Mouse (Mus musculus) kidney, postnatal 36 days (tissue): ENCODE results near the gene Bcap29.

Experiments used
- DNase-seq, 2 experiments: peaks; one replicate each; pipeline ENCODE4 v3.0.0; 2021 to 2022; ENCODE audit warnings: mixed read lengths in 2 of 2

Gene Bcap29

GRCm38 (mm10) chr12:31578691-31579476 lies 55.6 kb downstream of the Bcap29 start:
- DNase-seq = no peak

- no peak for DNase-seq
Measured at GRCm38 (mm10) chr12:31574506-31574905, 60.0 kb downstream of the Bcap29 start.

DNA sequence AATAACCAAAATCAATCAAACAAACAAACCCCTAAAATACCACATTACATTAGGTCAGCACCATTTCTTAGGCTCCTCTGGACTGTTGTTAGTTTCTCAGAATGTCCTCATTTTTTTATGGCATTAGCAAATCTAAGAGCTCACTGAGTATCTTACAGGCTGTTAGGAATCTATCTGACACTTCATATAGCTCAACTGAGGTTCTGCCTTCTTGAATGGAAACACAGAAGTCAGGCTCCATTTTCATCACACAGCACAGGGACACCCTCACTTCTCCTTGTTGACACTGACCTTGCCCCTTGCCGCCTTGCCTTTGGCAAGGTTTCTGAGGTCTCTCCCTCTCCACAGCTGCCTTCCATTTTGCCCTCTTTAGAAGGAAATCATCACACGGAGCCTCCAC lies 64.7 kb downstream of the Bcap29 start:
- DNase-seq = no peak

DNA sequence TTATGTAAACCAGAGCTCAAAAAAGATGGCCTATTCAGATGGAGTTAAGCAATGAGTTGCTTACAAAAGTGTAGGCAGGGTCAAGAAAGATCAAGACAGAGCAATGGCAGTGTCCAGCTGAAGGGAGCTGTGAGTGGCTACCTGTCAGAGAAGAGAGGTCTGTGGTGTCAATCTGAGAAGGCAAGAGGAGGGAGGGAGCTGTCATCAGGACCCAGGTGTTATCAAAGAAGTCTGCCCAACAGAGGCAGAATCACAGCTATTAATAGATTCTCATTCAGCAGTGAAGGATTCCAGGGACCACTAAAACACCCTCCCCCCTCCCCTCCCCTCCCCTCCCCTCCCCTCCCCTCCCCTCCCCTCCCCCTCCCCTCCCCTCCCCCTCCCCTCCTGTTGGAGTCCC lies 65.8 kb downstream of the Bcap29 start:
- no peak for DNase-seq

- peak; percentile 8 to 36 for DNase-seq
Measured at GRCm38 (mm10) chr12:31567535-31567934, 66.9 kb downstream of the Bcap29 start.

DNA sequence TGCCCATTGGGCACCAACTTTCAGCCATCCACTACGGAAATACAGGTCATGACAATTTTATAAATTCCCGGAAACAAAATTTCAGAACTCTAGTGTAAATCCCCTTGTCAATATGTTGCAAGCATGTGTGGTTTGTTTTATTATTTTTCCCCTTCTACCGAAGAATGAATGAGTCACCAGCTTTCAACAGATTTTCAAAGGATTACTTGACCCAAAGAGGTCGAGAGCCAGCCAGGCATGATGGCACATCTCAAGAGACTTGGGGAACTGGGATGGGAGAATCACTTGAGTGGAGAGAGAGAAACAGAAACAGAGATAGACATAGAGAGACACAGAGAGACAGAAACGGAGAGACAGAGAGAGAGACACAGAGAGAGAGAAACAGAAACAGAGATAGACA lies 73.7 kb downstream of the Bcap29 start:
- DNase-seq = no peak

GRCm38 (mm10) chr12:31560002-31560401 lies 74.5 kb downstream of the Bcap29 start:
- no peak for DNase-seq

DNA sequence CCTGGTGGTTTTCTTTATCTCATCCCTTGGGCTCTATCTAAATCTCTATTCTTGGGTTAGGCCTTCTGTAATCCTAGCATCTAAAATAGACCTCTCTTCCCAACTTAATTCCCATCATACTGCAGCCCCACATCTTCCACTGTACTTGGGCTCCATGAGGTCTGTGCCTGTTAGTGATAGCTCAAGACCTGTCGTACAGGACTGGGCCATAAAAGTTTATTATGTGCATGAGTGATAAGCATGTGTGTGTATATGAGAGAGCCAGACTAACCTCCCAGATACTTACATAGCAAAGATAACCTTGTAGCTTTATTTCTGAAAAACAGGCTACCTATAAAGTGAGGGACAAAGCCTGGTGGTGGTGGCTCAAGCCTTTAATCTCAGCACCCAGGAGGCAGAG lies 80.1 kb downstream of the Bcap29 start:
- DNase-seq = no peak

- DNase-seq = no peak
Measured at GRCm38 (mm10) chr12:31551252-31551651, 83.2 kb downstream of the Bcap29 start.

GRCm38 (mm10) chr12:31546061-31546460 lies 88.4 kb downstream of the Bcap29 start:
- DNase-seq = no peak

DNA sequence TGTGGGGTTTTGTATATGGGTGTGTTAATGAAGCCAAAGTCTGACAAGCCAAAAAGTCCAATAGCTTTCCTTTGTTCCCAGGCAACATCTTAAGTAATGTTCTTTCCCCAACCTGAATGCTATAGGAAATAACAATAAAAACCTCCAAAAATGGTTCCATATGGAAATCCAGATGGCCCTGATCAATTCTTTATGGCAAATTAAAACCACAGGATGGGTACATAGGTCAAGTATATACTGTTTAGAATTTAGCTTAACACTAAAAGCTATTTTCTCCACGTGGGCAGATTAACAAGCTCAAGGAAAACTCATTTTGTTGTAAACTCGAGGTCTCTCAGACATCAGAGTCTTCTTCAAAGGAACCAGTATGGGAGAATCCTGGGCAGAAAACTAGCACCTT lies 89.2 kb downstream of the Bcap29 start:
- DNase-seq = no peak

- DNase-seq = no peak
Measured at GRCm38 (mm10) chr12:31541541-31541940, 92.9 kb downstream of the Bcap29 start.
